Mouse (Mus musculus) embryonic stem cell, embryonic (primary cell): ENCODE data around the gene Ell2.

Experiments
- CTCF ChIA-PET, 4 experiments: fragments of 300-600 bp in 2 of 4; fragments of 350-600 bp in 2 of 4; sonication (Branson Sonifier 250); formaldehyde crosslinking; loops; one replicate each; lab custom pipeline; 2022; ENCODE audit warnings: inconsistent platforms in 2 of 4; lab: Charles Lee
- POLR2A ChIA-PET, 4 experiments: fragments of 300-600 bp in 2 of 4; fragments of 350-600 bp in 2 of 4; sonication (Branson Sonifier 250); formaldehyde crosslinking; loops; one replicate each; lab custom pipeline; 2022; ENCODE audit warnings: antibody characterized with exemption in 4 of 4, inconsistent platforms in 1 of 4; lab: Charles Lee

Gene Ell2

DNA sequence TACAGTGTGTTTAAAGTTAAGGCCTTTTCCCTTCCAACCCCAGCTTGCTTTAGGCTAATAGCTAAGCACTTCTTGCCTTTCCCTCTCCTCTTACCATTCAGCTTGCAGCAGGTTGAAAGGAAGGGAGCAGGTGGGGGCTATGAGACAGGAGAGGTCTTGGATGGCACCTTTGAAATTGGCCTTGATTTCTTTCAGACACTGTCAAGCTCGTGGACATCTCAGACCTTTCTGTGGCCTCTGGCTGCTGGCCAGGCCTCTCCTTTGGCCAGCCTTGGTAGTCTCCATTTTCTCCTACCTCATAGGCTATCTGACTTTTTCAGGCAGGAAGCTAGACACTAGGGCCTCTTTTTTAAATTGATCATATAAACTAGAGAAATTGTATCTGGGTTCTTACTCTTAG, 70.1 kb downstream of the Ell2 start:
- POLR2A ChIA-PET, result interaction anchor here in 2 of 4 experiments (0.5 to 4.7 kb wide), 6 partner anchors 10 to 618 kb away, joined by 3 to 24 read pairs (median 4); no protein-coding TSS in a partner anchor
- CTCF ChIA-PET, result no interaction called here

GRCm38 (mm10) chr13:75778156-75778555, 71.6 kb downstream of the Ell2 start:
- POLR2A ChIA-PET, result interaction anchor here in 2 of 4 experiments (1.1 to 4.7 kb wide), 4 partner anchors 8 to 13 kb away, joined by 3 to 24 read pairs (median 6); no protein-coding TSS in a partner anchor
- CTCF ChIA-PET, result interaction anchor here in 1 of 4 experiments (1.0 kb wide), 1 partner anchor 9 kb away, joined by 6 read pairs; no protein-coding TSS in a partner anchor

- ChIA-PET POLR2A (interaction anchor here in 1 of 4 experiments (0.6 to 1.0 kb wide), 4 partner anchors 9 to 71 kb away, joined by 3 to 4 read pairs (median 3); no protein-coding TSS in a partner anchor), CTCF (interaction anchor here in 2 of 4 experiments (0.7 to 1.0 kb wide), 2 partner anchors 8 to 866 kb away, joined by 5 to 6 read pairs; no protein-coding TSS in a partner anchor)
These were observed 72.6 kb downstream of the Ell2 start for GRCm38 (mm10) chr13:75779169-75779568.

GRCm38 (mm10) chr13:75780096-75780495, 73.5 kb downstream of the Ell2 start:
- ChIA-PET POLR2A (interaction anchor here in 3 of 4 experiments (0.6 to 1.4 kb wide), 4 partner anchors 12 to 52 kb away, joined by 3 to 4 read pairs (median 3); no protein-coding TSS in a partner anchor), CTCF (no interaction called here)

DNA sequence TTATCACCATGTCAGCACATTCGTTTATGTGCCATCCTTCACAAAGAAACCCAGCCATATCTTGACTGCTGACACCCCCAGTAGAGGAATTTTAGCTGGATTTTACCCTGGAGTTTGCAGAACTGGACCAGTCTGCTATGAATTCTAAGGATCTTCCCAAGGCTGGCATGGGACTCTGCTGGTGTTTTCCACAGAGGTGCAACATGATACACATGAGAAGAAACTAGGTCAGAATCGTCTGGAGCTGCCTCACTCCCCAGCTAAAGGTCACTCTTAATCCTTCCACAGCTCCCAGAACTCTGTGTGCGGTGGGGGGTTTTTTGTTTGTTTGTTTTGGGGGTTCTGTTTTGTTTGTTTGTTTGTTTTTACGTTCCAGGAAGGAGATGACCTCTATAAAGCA, 79.2 kb downstream of the Ell2 start:
- ChIA-PET CTCF (interaction anchor here in 1 of 4 experiments (0.6 kb wide), 1 partner anchor 10 kb away, joined by 3 read pairs; no protein-coding TSS in a partner anchor), POLR2A (interaction anchor here in 2 of 4 experiments (1.3 to 3.9 kb wide), 4 partner anchors 8 to 13 kb away, joined by 3 to 24 read pairs (median 4); no protein-coding TSS in a partner anchor)

DNA sequence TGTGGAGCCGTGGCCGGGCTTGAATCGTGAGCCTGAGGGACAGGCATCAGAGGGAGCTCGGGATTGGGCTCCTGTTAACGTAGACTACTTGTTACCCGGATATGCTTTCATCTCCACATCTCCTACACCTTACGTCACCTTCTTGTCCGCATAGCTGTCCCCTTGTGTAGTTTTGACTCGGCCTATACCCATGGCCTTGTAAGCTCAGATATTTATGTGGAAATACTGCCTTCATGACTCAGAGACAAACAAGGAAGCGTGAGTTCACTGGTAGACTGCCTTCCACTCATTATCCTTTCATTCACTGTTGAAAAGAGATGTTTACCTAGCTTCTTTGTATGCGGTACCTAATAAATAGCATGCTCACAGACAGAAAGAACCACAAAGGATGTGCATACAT, 79.7 kb downstream of the Ell2 start:
- POLR2A ChIA-PET, result interaction anchor here in 3 of 4 experiments (0.6 to 3.9 kb wide), 3 partner anchors 10 to 74 kb away, joined by 3 to 24 read pairs (median 3); no protein-coding TSS in a partner anchor
- CTCF ChIA-PET, result no interaction called here

DNA sequence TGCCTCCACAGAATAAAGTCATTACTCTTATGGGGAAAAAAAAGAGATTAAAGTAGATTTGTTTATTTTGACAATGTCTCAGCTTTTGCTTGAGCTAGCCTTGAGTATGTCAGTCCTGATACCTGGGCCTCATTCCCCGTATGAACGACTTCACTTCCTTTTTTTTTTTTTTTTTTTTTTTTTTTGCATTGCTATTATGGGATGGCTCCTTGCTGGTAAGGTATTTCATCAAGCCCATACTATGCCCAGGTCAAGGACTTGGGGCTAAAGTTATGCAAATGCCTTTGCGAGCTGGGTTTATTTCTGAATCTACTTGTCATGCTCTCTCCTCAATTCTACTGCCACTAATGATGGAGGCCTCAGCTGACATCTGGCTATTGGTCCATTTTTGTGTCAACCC, 80.8 kb downstream of the Ell2 start:
- POLR2A ChIA-PET, result interaction anchor here in 3 of 4 experiments (0.7 to 3.9 kb wide), 4 partner anchors 8 to 202 kb away, joined by 3 to 24 read pairs (median 3); no protein-coding TSS in a partner anchor
- CTCF ChIA-PET, result interaction anchor here in 3 of 4 experiments (0.7 to 1.0 kb wide), 3 partner anchors 9 to 11 kb away, joined by 3 to 6 read pairs (median 5); no protein-coding TSS in a partner anchor

GRCm38 (mm10) chr13:75788178-75788577, 81.6 kb downstream of the Ell2 start:
- CTCF ChIA-PET, result no interaction called here
- POLR2A ChIA-PET, result interaction anchor here in 1 of 4 experiments (1.1 to 3.9 kb wide), 2 partner anchors 9 to 12 kb away, joined by 3 to 24 read pairs; no protein-coding TSS in a partner anchor

GRCm38 (mm10) chr13:75789061-75789834, 82.7 kb downstream of the Ell2 start:
- ChIA-PET CTCF (no interaction called here), POLR2A (interaction anchor here in 1 of 4 experiments (1.4 kb wide), 1 partner anchor 62 kb away, joined by 3 read pairs; no protein-coding TSS in a partner anchor)

DNA sequence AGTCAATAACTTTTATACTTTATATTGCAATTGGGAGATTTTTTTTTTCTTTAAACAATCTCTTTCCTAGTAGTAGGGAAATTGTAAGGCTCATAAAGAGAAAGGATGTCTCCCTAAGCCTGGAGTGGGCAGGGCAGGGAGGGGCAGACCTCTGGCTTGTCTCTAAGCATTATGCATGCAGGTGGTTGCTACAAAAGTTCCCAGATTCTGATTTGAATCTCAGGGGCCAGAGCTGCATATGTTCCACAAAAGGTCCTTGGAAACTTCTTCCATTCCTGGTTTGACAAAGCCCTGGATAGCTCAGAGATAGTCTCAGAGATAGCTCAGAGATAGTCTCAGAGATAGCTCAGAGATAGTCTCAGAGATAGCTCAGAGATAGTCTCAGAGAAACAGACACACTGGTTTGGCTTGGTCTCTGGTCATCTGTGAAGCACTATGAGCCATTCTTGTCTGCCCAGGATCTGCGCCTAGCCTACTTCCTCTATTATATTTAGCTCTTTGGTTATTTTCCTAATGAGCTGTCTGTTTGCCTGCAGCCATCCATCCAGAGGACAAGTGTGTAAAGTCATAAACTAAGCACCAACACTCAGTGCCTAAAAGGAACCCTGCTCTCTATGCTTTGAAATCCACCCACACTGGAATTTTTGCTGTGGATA, 84.1 kb downstream of the Ell2 start:
- CTCF ChIA-PET, result no interaction called here
- POLR2A ChIA-PET, result interaction anchor here in 1 of 4 experiments (1.4 kb wide), 1 partner anchor 63 kb away, joined by 3 read pairs; no protein-coding TSS in a partner anchor

- ChIA-PET CTCF (no interaction called here), POLR2A (interaction anchor here in 3 of 4 experiments (0.7 to 1.9 kb wide), 12 partner anchors 9 to 108 kb away, joined by 3 to 7 read pairs (median 3); partner anchors contain the start of genes Ell2 (in 1 of the 3) and Glrx (in 1 of the 3))
These were observed 87.5 kb downstream of the Ell2 start for GRCm38 (mm10) chr13:75793863-75794629.

DNA sequence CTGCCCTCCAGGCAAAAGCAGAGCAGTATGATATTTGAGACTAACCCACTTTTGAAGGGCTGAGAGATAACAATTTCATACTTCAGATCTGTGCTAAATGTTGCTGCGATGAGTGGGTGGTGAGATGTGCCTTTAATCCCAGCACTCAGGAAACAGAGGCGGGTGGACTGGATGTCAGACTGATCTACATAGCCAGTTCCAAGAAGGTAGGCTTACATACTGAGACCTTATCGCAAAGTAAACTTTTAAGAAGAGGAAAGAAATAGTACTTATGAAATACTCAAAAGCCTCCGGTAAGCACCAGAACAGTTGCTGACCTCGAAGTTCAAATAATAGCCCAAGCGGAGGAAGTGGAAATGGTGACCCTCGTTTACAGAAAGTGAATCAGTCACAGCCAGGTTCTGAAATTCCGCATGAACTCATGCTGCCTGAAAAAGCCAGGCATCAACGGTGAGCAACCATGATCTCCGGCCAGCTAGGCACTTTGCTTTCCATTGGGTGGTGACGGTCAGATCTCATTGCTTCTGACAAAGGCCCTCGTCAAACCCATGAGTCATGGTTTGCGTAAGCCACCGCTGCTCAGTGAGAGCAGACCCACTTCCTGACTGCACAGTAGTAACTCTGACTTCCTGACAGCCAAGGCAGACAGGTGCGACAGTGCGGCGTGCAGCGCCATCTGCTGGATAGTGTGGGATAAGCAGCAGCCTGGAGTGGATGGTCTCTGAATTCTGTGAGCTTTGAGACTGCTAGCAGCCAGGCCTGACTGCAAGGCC, 91.0 kb downstream of the Ell2 start:
- CTCF ChIA-PET, result interaction anchor here (0.5 to 1.3 kb wide), 31 partner anchors 10 to 936 kb away, joined by 3 to 6 read pairs (median 3); partner anchors contain the start of gene Glrx (in 1 of the 4)

GRCm38 (mm10) chr13:75798413-75799302, 92.1 kb downstream of the Ell2 start:
- POLR2A ChIA-PET, result interaction anchor here in 2 of 4 experiments (0.5 to 1.3 kb wide), 7 partner anchors 12 to 143 kb away, joined by 3 to 4 read pairs (median 3); no protein-coding TSS in a partner anchor
- CTCF ChIA-PET, result interaction anchor here (0.5 to 1.3 kb wide), 31 partner anchors 9 to 937 kb away, joined by 3 to 6 read pairs (median 3); partner anchors contain the start of gene Glrx (in 1 of the 4)

More for the DNA sequence above, 91.0 kb downstream of the Ell2 start:
- POLR2A ChIA-PET, result interaction anchor here in 2 of 4 experiments (0.5 to 1.3 kb wide), 7 partner anchors 11 to 143 kb away, joined by 3 to 4 read pairs (median 3); no protein-coding TSS in a partner anchor

- POLR2A ChIA-PET, result interaction anchor here in 2 of 4 experiments (1.1 to 1.5 kb wide), 3 partner anchors 41 to 92 kb away, joined by 3 read pairs; partner anchors contain the start of gene Glrx (in 1 of the 2)
- CTCF ChIA-PET, result no interaction called here
These were observed 92.9 kb downstream of the Ell2 start for GRCm38 (mm10) chr13:75799421-75799820.

- POLR2A ChIA-PET, result interaction anchor here in 1 of 4 experiments (0.5 kb wide), 1 partner anchor 45 kb away, joined by 3 read pairs; no protein-coding TSS in a partner anchor
- CTCF ChIA-PET, result interaction anchor here in 1 of 4 experiments (1.3 kb wide), 1 partner anchor 10 kb away, joined by 3 read pairs; no protein-coding TSS in a partner anchor
These were observed 101.4 kb downstream of the Ell2 start for GRCm38 (mm10) chr13:75807969-75808368.
